Mouse (Mus musculus) adrenal gland, postnatal 14 days (tissue): ENCODE measurements around the gene Zscan5b. TPM values are rescaled to one million over a fixed set of nuclear protein-coding genes. Genes with fewer than 3 reads are reported as not detected.
"Not testable (repeated sequence)": the region's sequence is repeated elsewhere in the genome, so short reads cannot be mapped to it uniquely, and the experiment has no call there.

Experiments used
- DNase-seq: peaks from one replicate; pipeline ENCODE4 v3.0.0; 2021; ENCODE audit warnings: mixed read lengths
- long read RNA-seq, 2 experiments: library from polyadenylated mRNA; stranded (forward); transcript quantifications; one replicate each; pipeline ENCODE4 v2.0.0; 2021
- total RNA-seq: library from RNA; stranded (reverse); gene quantifications from 2 replicates; pipeline ENCODE4 v1.2.3, GENCODE M21; 2021

The Zscan5b gene
- not detected in 2 replicates for total RNA-seq
- long read RNA-seq, experiment 1: 0 reads
- long read RNA-seq, experiment 2: 0 reads

DNA sequence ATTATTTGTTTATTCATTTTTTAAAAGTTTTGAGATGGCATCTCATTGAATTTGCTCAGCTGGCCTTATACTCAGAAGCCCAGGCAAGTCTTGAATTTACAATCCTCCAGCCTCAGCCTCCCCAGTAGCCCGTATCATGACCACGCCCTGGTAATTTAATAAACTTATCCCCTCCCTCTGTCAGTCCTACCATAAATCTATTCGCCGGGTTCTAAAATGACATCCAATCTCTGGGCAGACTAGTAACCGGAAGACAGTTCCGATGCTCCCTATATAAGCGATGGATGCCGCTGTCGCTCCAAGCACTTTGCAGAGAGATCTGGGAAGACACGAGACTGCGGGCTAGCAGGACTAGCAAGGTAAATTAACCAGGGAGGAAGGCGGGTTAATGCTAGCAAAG is at the start of gene Zscan5b:
TSS of gene Zscan5b (plus strand) at position 301 of the 400 bp plus-strand sequence.
- no peak for DNase-seq

DNA sequence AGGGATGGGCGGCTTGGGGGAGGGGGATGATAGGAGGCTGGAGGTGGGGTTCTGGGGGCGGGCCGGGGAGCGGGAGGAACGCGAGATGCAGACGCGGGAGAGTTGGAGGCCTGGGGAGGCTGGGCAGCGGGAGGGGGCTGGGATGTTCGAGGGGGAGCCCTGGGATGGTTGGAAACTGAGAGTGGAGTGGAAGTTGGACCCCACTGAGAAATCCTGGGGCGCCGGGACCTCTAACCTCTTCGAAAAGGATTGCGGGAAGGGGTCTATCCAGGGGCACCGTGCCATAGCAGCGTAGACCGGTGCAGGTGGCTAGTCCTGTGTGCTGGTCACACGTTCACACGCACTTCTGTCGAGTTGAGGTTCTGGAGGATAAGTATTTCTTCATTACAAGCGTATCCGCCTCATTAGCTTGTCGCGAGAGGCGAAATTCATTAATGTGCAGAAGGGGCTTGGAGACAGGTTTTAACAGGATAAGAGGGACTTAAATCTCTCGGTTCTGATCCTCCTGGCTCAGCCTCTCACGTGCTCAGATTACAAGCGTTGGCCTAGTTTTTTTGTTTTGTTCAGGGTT is 49.3 kb upstream of the Zscan5b start:
- DNase-seq: no peak

DNA sequence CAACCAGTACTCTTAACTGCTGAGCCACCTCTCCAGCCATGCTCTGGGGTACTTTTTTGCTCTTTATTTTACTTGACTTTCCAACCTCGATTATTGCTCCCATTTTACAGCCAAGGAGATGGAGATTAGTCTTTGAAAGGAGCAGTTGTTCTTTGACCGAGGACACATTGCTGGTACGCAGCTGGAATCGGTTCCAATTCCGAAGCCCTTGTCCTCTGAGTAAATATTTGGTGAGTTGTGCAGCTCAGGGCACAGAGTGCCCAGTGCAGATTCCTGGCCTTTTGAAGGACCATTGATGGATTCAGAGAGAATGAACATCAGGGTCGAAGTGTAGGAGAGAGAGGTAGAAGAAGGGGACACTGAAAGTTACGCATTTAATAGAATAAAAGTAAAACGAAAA is 48.2 kb upstream of the Zscan5b start:
- no peak for DNase-seq

DNA sequence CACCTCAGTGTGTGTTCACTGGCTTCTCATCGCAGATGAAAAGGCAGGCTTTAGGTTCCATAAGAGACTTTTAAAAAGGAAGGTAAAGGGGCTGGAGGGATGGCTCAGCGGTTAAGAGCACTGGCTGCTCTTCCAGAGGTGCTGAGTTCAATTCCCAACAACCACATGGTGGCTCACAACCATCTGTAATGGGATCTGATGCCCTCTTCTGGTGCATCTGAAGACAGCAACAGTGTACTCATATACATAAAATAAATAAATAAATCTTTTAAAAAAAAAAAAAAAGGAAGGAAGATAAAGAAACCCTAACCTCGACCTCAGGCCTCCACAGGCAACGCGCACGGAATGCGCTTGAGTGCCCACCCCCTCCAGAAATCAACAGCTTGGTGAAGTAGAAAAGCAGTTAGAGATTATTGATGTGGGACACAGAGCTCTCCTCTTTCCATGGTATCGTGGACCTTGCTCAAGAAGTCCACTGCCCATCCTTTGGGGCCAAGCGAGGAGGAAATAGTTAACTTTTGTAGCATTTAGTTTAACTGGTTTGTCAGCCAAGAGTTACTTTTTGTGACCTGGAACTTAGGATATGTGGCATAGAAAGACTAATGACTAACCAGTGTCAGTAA is 47.6 kb upstream of the Zscan5b start:
- not testable (repeated sequence) for DNase-seq

DNA sequence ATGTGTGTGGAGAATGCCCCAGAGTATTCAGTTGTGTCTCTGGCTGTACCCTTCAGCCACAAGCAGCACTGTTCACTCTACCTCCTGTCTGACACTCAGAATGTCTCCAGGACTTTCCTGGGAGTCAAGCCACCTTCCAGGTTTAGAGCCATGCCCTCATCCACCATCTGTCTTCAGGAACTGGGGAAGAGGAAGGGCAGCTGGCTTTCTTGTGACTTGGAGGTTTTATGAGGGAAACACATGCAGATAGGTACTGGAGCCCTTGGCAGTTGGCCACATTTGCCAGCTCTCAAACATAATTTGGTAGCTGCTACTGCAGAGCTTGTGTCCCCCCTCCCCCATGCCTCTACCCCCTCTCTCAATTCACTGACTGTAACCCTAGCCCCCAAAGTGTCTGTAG is 43.1 kb upstream of the Zscan5b start:
- DNase-seq: no peak

DNA sequence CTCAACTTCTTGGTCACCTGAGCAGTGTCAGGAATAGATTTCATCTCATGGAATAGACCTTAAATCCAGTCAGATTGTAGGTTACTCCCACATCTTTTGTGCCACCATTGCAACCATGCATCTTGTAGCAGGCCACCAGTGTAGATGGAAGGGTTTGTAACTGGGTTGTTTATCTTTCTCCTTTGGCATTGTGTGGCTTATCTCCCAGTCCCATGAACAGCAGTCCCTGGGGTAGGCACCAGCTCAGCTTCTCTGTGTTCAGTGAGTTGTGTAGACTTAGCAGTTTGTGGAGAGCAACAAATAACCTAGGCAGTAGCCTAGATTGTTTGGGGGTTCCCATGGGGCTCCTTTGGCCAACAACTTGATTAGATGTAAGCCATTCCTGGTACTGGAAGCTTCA is 39.2 kb upstream of the Zscan5b start:
- no peak for DNase-seq

DNA sequence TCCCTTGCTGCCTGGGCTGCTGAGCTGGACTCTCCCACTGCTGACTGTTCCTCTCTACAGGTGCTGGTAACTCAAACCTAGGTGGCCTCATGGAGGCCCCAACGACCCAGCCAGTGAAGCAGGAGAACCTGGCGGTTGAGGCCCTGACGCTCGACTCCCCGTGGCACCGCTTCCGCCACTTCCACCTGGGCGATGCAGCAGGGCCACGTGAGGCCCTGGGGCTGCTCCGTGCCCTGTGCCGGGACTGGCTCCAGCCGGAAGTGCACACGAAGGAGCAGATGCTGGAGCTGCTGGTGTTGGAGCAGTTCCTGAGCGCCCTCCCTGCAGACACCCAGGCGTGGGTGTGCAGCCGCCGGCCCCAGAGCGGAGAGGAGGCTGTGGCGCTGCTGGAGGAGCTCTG is 38.3 kb upstream of the Zscan5b start:
- no peak for DNase-seq

DNA sequence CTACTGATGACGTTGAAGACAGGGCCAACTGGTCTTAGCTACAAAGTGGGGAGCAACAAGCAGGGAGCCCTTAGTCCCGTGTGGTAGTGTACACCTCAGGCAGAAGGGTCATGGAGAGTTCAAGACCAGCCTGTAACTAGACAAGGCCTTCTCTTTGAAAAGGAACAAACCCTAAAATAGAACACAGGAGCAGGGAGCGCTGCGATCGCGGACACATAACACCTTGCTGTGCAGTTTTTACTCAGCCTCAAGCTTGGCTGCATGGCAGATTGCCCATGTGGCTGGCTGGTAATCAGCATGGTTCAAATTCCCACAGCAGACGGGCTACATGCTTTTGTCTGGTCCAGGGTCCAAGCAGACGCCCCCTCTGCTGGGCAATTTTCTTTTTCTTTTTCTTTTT is 37.6 kb upstream of the Zscan5b start:
- no peak for DNase-seq

DNA sequence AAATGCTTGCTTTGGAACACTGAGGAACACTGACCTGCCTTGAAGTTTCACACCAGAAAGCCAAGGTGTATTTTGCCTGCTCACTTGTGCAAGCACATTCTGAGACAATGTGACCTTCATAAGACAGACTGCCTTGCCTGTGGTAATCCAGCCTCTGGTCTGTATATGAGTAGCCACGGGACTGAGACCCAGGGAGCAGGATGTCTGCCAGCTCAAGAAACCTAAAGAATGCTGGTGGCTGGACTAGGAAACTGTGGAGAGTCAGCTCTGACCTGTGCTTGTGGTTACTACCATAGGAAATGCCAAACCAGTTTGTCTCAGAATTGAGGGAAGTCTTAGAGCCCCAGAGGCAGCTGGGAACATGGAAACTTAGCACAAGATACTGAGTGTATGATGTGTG is 36.7 kb upstream of the Zscan5b start:
- DNase-seq: no peak

DNA sequence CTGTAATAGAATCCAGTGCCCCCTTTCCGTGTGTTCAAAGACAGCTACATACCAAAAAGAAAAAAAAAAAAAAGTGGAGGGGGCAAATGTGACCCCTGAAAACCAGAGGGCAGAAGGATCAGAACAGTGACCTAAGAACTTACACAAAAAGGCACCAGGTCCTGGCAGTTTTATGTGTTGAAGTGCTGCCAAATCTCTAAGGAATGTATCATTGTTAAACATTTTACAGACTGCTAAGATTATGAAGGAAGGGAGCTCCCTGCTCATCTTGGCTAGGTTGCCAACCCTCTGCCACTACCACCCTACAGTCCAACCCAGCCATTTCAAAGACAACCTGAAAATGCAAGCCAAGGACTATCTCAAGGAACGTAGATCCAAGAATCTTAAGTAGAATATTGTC is 35.9 kb upstream of the Zscan5b start:
- DNase-seq: no peak

DNA sequence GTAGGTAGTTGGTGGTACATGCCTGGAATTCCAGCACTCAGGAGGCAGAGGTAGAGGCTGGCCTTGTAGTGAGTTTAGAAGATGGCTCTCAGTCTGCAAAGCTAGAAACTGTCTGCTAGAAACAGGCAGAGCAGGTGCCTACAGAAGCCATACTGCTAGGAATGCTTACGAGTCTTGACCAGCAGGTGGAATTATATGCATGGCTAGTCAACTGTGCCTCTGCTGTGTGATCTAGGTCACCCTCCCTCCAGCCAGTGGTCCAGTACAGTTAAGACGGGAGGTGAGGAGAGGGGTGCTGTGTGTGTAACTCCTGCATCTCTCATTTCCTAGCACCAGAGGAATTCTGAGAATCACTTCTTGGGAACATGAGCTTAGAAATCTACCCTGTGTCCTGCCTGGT is 35.3 kb upstream of the Zscan5b start:
- DNase-seq: no peak

DNA sequence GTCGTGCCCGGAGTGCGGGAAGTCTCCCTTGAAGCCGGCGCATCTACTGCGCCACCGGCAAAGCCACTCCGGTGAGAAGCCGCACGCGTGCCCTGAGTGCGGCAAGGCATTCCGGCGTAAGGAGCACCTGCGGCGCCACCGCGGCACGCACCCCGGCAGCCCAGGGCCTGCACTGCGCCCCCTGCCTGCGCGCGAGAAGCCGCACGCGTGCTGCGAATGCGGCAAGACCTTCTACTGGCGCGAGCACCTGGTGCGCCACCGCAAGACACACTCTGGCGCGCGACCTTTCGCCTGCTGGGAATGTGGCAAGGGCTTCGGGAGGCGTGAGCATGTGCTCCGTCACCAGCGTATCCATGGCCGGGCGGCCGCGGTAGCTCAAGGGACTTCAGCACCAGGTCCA is 32.5 kb upstream of the Zscan5b start:
- DNase-seq: no peak

DNA sequence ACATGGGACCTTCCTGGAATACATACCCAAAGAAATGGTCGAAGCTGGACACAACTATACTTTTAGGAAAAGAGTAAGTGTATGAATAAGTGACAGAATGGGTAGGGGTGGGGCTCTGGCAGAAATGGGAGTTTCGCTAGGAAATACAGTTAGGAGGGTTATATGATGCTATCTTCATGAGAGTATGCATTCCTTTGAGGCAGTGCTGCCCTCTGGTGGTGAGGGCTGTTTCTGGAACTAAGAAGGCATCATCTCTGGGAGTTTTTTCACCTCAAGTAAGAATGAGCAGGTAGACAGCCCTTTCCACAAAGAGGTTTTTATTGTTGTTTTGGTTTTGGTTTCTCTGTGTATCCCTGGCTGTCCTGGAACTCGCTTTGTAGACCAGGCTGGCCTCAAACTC is 30.7 kb upstream of the Zscan5b start:
- DNase-seq: peak; percentile 88

DNA sequence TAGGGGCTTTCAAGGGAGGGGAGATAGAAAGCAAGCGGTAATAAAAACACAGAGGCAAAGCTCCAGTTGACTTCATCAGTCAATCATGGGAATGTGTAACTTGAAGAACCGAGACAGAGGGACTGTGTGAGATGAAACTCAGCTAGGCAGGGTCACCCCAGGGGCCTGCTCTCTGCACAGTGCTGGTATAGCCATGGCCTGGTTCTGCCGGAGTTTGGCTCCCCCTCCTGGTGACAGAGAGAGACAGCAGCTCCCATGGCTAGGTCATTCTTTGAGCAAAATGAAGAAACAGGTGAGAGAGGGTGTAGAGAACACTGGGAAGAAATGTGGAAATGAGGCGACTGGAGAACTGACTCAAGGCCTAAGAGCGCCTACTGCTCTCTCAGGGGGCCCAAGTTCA is 27.9 kb upstream of the Zscan5b start:
- peak; percentile 85 for DNase-seq

DNA sequence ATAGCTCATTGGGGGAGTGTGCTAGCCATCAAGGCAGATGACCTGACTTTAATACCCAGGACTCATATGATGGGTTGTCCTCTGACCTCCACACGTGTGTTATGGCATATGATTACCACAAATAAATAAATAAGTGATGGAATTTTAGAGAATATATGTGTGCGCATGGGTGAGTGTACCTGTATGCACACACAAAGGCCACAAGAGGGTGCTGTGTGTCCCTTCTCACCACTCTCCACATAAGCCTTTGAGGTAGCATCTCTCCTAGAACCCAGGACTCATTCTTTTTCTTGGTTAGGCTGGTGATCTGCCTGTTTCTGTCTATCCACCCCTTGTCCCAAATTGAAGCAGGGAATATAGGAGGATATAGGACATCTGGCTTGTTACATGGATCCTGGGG is 26.3 kb upstream of the Zscan5b start:
- DNase-seq: no peak

DNA sequence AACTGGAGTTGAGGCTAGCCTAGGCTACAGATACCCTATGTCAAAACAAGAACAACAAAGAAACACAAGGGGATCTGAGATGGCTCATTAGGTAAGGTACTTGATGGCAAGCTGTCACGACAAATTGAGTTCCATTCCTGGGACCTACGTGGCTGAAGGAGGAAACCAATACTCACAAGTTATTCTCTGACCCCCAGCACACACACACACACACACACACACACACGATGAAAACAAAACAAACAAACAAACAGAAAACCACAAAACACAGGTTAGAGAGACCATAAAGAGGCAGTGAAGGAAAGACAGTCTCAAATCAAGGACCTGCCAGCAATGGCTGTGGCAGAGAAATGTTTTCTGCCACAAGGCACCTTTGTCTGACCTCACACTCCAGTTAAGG is 25.3 kb upstream of the Zscan5b start, which contains the start of gene Galp:
TSS of gene Galp (plus strand) at position 301 of the 400 bp plus-strand sequence.
- no peak for DNase-seq

DNA sequence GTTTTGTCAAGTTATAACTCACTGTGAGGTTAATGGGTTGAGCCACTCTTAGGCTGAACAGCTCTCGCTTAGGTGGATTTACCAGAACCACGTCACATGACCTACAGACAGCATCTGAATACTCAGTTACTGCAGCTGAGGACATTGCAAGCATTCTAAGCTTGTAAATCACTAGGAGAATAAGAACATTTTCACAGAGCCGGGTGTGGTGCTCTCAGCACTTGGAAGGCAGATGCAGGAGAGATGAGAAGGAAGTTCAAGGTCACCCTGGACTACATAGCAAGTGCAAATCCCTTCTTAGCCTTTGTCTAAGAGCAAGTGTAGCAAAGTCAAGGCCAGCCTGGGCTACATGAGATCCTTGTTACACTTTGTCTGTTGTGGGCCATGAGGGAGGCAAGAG is 17.9 kb upstream of the Zscan5b start:
- DNase-seq: no peak

DNA sequence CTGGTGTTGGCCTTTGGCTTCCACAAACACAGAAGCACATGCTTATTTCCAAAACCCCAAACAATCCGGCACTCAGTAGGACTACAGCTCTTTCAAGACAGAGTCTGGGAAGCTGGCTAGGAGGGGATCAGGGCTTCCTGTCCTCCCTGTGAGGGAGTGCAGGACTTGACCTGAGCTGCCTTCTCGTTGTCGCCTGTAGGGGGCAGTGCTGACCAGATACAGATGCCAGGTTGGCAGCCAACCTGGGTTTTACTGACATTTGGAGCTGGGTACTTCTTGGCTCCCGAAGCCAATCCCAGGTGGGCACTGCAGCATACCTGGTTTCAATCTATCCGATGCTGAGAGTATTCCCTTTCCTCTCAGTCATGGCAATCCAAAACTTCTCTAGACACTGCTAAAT is 8.9 kb upstream of the Zscan5b start:
- DNase-seq: peak; percentile 51

DNA sequence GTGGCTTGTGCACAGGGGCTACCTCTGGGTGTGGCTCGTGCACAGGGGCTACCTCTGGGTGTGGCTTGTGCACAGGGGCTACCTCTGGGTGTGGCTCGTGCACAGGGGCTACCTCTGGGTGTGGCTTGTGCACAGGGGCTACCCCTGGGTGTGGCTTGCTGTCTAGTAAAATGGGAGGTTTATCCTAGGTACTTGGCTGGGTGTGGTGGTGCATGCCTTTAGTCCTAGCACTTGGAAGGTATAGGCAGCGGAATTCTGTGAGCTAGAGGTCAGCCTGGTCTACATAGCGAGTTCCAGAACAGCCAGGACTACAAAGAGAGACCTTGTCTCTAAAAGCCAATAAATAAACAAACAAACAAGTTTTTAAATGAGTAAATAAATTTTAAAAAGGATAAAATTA is 7.4 kb upstream of the Zscan5b start:
- DNase-seq: not testable (repeated sequence)

DNA sequence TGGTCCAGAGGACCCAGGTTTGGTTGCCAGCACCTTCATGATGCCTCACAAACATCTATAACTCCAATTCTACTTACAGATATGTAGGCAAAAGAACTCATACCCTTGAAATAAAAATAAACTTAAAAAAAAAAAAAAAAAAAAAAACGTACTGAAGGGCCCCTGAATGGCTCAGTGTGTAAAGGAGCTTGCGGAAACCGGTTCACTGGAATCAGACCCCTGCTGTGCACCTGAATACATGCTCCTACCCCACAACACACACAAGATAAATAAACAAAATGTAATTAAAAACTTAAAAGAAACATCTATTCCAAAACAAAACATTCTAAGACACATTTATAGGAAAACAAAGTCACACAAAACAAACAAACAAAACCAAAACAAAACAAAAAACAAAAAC is 1.9 kb upstream of the Zscan5b start:
- no peak for DNase-seq

DNA sequence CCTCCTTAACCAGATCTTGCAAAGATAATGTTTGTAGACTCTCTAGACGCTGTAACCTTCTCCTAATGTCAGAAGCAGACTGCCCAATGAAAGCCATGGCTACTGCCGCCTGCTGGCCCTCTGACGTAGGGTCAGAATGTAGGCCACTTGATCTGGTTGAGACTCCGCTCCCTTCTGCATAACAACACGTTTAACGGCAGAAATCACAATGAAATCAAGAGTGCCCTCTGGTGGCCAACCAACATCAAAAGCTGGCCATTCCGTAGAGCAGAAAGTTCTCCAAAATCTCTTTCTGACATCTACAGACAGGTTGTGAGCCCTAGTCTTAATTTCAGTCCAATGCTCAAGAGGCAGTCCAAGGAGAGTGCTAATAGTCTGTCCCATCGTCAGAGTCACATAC is 6.4 kb downstream of the Zscan5b start:
- peak; percentile 42 for DNase-seq

DNA sequence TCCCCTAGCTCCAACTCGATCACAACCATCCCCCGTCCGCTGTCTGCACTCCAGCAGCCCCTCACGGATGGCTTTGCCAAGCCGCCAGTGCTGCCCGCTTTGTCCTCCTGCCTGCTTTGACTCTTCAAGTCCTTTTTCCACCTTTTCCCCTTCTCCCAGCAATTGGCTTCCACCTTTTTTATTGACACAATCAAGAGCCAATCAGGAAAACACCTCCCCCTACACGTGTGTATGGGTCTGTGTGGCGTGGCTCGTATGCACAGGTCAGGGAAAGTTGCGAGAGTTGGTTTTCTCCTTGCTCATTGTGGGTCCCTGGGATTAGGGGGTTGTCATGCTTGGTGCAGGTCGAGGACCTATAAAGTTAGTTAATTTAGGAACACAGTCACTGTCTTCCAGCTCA is 17.7 kb downstream of the Zscan5b start:
- DNase-seq: no peak

DNA sequence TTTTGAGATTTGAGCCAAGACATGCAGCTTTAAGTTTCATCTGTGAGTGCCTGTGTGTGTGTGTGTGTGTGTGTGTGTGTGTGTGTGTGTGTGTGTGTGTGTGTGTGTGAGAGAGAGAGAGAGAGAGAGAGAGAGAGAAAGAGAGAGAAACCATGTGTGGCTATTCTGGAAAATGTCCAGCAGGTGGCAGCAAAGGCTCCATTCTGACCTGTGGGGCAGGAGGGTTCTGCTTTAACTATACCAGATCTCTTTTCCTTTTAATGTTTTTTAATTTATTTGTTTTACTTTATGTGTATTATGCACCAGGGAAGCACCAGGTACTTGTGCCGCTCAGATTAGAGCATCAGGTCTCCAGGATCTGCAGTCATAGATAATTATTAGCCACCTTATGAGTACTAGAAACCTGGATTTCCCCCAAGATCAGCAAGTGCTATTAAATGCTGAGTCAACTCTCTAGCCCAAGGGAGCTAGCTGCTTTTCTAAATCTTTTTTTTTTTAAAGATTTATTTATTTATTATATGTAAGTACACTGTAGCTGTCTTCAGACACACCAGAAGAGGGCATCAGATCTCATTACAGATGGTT is 18.9 kb downstream of the Zscan5b start:
- DNase-seq: peak; percentile 64
